Mouse (Mus musculus): ENCODE data around the gene Egfl6.

Gene Egfl6

GRCm38 (mm10) chrX:166584947-166585824, at the start of gene Egfl6:
Egfl6 (minus strand) TSS chrX:166585720.
- DNase-seq (ENCODE audit: low spot score): no peak

GRCm38 (mm10) chrX:166626866-166627570, 41.5 kb upstream of the Egfl6 start:
- no peak for DNase-seq (ENCODE audit: low spot score)

GRCm38 (mm10) chrX:166626174-166626573, 40.7 kb upstream of the Egfl6 start:
- DNase-seq (ENCODE audit: low spot score): no peak

GRCm38 (mm10) chrX:166623176-166623575, 37.7 kb upstream of the Egfl6 start:
- no peak for DNase-seq (ENCODE audit: low spot score)

GRCm38 (mm10) chrX:166621560-166622301, 36.2 kb upstream of the Egfl6 start:
- DNase-seq (ENCODE audit: low spot score): no peak

- no peak for DNase-seq (ENCODE audit: low spot score)
Measured at GRCm38 (mm10) chrX:166620900-166621299, 35.4 kb upstream of the Egfl6 start.

- DNase-seq (ENCODE audit: low spot score): no peak
Measured at GRCm38 (mm10) chrX:166619084-166619483, 33.6 kb upstream of the Egfl6 start.

- no peak for DNase-seq (ENCODE audit: low spot score)
Measured at GRCm38 (mm10) chrX:166615191-166615590, 29.7 kb upstream of the Egfl6 start.

- DNase-seq (ENCODE audit: low spot score): no peak
Measured at GRCm38 (mm10) chrX:166576111-166576510, 9.4 kb downstream of the Egfl6 start.

- no peak for DNase-seq (ENCODE audit: low spot score)
Measured at GRCm38 (mm10) chrX:166565983-166566382, 19.5 kb downstream of the Egfl6 start.

- no peak for DNase-seq (ENCODE audit: low spot score)
Measured at GRCm38 (mm10) chrX:166565401-166565800, 20.1 kb downstream of the Egfl6 start.

- no peak for DNase-seq (ENCODE audit: low spot score)
Measured at GRCm38 (mm10) chrX:166564900-166565299, 20.6 kb downstream of the Egfl6 start.

GRCm38 (mm10) chrX:166559333-166559732, 26.2 kb downstream of the Egfl6 start:
- DNase-seq (ENCODE audit: low spot score): no peak

GRCm38 (mm10) chrX:166552355-166552754, 33.2 kb downstream of the Egfl6 start:
- DNase-seq (ENCODE audit: low spot score): no peak

- DNase-seq (ENCODE audit: low spot score): no peak
Measured at GRCm38 (mm10) chrX:166546495-166546894, 39.0 kb downstream of the Egfl6 start.

GRCm38 (mm10) chrX:166535138-166535537, 50.4 kb downstream of the Egfl6 start:
- DNase-seq (ENCODE audit: low spot score): no peak

GRCm38 (mm10) chrX:166533432-166533831, 52.1 kb downstream of the Egfl6 start:
- DNase-seq (ENCODE audit: low spot score): no peak

- DNase-seq (ENCODE audit: low spot score): no peak
Measured at GRCm38 (mm10) chrX:166531671-166532070, 53.8 kb downstream of the Egfl6 start.

GRCm38 (mm10) chrX:166528126-166528525, 57.4 kb downstream of the Egfl6 start:
- no peak for DNase-seq (ENCODE audit: low spot score)

GRCm38 (mm10) chrX:166525637-166526315, 59.7 kb downstream of the Egfl6 start:
- no peak for DNase-seq (ENCODE audit: low spot score)

GRCm38 (mm10) chrX:166520782-166521181, 64.7 kb downstream of the Egfl6 start:
- DNase-seq (ENCODE audit: low spot score): no peak

- DNase-seq (ENCODE audit: low spot score): no peak
Measured at GRCm38 (mm10) chrX:166518345-166518744, 67.2 kb downstream of the Egfl6 start, which contains the start of gene Tceanc. Tceanc (minus strand) TSS chrX:166518567.
